In genomic region chr5:147186001-147186431, GRCm38 (mm10) we compare ENCODE assay signal across 8 mouse cellular contexts. TPM values are rescaled to one million over a fixed set of nuclear protein-coding genes. Genes with fewer than 3 reads are reported as not detected.
A peak's percentile ranks its signal among the peaks of the same experiment; 100 is the strongest.
DNase-seq lines count a peak whose midpoint lies in the region; ATAC-seq and TF ChIP-seq lines count a peak whose summit lies in the region.

No protein-coding gene starts in this region.

- DNase-seq in kidney, adult 18-20 months, result peak; percentile 20
- DNase-seq in kidney, adult 9 months, result no peak
- peak; percentile 59 for DNase-seq in NIH3T3 (ENCODE audit: low read depth)
- DNase-seq in hindbrain, postnatal 0 days (ENCODE audit: low spot score), result peak; percentile 62
- DNase-seq in gastrocnemius, postnatal 14 days, result no peak

- H3K27me3 ChIP-seq in embryonic facial prominence, embryonic 15.5 days, result peaks cover 79% of the 10 kb centered on the region
- peaks cover 44% of the 10 kb centered on the region for H3K27me3 ChIP-seq in hindbrain, postnatal 0 days (ENCODE audit: insufficient read depth, low read length)
- peaks cover 69% of the 10 kb centered on the region for H3K27me3 ChIP-seq in lung, embryonic 16.5 days (ENCODE audit: control insufficient read depth, insufficient read depth, low read depth, low read length)
- peaks cover 54% of the 10 kb centered on the region for H3K27me3 ChIP-seq in small intestine, adult 2 months (ENCODE audit: control insufficient read depth, insufficient read depth, low read length)

- no peaks in the 10 kb centered on the region for H3K36me3 ChIP-seq in embryonic facial prominence, embryonic 15.5 days
- no peaks in the 10 kb centered on the region for H3K36me3 ChIP-seq in hindbrain, postnatal 0 days (ENCODE audit: insufficient read depth, low read length)
- no peaks in the 10 kb centered on the region for H3K36me3 ChIP-seq in lung, embryonic 16.5 days (ENCODE audit: control insufficient read depth, insufficient read depth, low read length)
- no peaks in the 10 kb centered on the region for H3K36me3 ChIP-seq in small intestine, adult 2 months (ENCODE audit: control insufficient read depth, insufficient read depth, low read length)

- H3K4me1 ChIP-seq in embryonic facial prominence, embryonic 15.5 days, result peaks cover 35% of the 10 kb centered on the region
- H3K4me1 ChIP-seq in hindbrain, postnatal 0 days (ENCODE audit: insufficient read depth, low read length), result 0 out of 2 replicates have a peak, but pooled peaks cover 6% of the 10 kb centered on the region
- H3K4me1 ChIP-seq in lung, embryonic 16.5 days (replicated peaks; ENCODE audit: control insufficient read depth, insufficient read depth, low read length), result peaks cover 8% of the 10 kb centered on the region
- H3K4me1 ChIP-seq in small intestine, adult 2 months (ENCODE audit: control insufficient read depth, insufficient read depth, insufficient read length, low read length), result peaks cover 19% of the 10 kb centered on the region

- TF ChIP-seq POLR2A in small intestine, adult 2 months (IDR thresholded peaks at IDR 0.05; ENCODE audit: low read depth, low read length), result no peak

- peak; percentile 19; the same call in 1 of the 2 replicates for TF ChIP-seq CTCF in hindbrain, postnatal 0 days (IDR thresholded peaks at IDR 0.05; ENCODE audit: low read depth)
- TF ChIP-seq CTCF in small intestine, adult 2 months (IDR thresholded peaks at IDR 0.05; ENCODE audit: extremely low read depth, insufficient read length, insufficient replicate concordance, low read depth, low read length), result no peak

- no peak overlapping the region for H3K9ac ChIP-seq in embryonic facial prominence, embryonic 15.5 days
- no peak overlapping the region for H3K9ac ChIP-seq in hindbrain, postnatal 0 days (replicated peaks; ENCODE audit: low read length)
- H3K9ac ChIP-seq in lung, embryonic 16.5 days (ENCODE audit: low read length), result no peak overlapping the region

- H3K4me2 ChIP-seq in embryonic facial prominence, embryonic 15.5 days (replicated peaks), result peak overlapping the region; percentile 44
- H3K4me2 ChIP-seq in hindbrain, postnatal 0 days (ENCODE audit: low read depth, low read length), result peak overlapping the region; percentile 54
- peak overlapping the region; percentile 32 for H3K4me2 ChIP-seq in lung, embryonic 16.5 days (ENCODE audit: low read depth, low read length)

- ATAC-seq in embryonic facial prominence, embryonic 15.5 days (ENCODE audit: insufficient number of reproducible peaks, low FRiP score, low TSS enrichment, low read depth), result no peak
- ATAC-seq in hindbrain, postnatal 0 days, result peak; percentile 38; the same call in 1 of the 2 replicates
- no peak for ATAC-seq in lung, embryonic 16.5 days (ENCODE audit: low read depth)

- WGBS in embryonic facial prominence, embryonic 15.5 days, result under 1% methylated on average over 26 of the region's 26 CpGs
- WGBS in hindbrain, postnatal 0 days, result under 1% methylated on average over 26 of the region's 26 CpGs
- WGBS in lung, embryonic 16.5 days, result 1% methylated on average over 25 of the region's 26 CpGs
- WGBS in small intestine, adult 2 months, result 2% methylated on average over 26 of the region's 26 CpGs

- H3K4me3 ChIP-seq in embryonic facial prominence, embryonic 15.5 days (replicated peaks), result peak overlapping the region; percentile 27
- peak overlapping the region; percentile 35; the same call in 1 of the 2 replicates for H3K4me3 ChIP-seq in hindbrain, postnatal 0 days (ENCODE audit: low read length)
- H3K4me3 ChIP-seq in lung, embryonic 16.5 days (ENCODE audit: low read length), result peak overlapping the region; percentile 25
- peak overlapping the region; percentile 37 for H3K4me3 ChIP-seq in small intestine, adult 2 months (ENCODE audit: low read depth, low read length)

- intact Hi-C loops in gastrocnemius, postnatal 14 days (cut with DNase I; ENCODE audit: low total_unique reads), result no loop called here

- H3K27ac ChIP-seq in embryonic facial prominence, embryonic 15.5 days (replicated peaks), result no peak overlapping the region
- no peak overlapping the region for H3K27ac ChIP-seq in hindbrain, postnatal 0 days
- H3K27ac ChIP-seq in lung, embryonic 16.5 days (ENCODE audit: low read length), result no peak overlapping the region
- H3K27ac ChIP-seq in small intestine, adult 2 months (ENCODE audit: insufficient read depth, low read depth, low read length), result no peak overlapping the region

- no peaks in the 10 kb centered on the region; the same call in 1 of the 2 replicates for H3K9me3 ChIP-seq in embryonic facial prominence, embryonic 15.5 days (replicated peaks)
- peaks cover 3% of the 10 kb centered on the region; the same call in 1 of the 2 replicates for H3K9me3 ChIP-seq in hindbrain, postnatal 0 days (ENCODE audit: low read length)
- no peaks in the 10 kb centered on the region for H3K9me3 ChIP-seq in lung, embryonic 16.5 days (ENCODE audit: control insufficient read depth, low read length)

RNA-seq across cellular contexts. Expression of gene Gsx1, which starts 2.5 kb away (rescaled TPM):
- polyA plus RNA-seq in embryonic facial prominence, embryonic 15.5 days (2015; fragmentation: Nextera tagmentation; extraction: Ambion mirVana), result not detected in 2 replicates
- total RNA-seq in hindbrain, postnatal 0 days (2014; rRNA removed), result 5.7 and 6.1 TPM in 2 replicates
- 1.9 TPM in 2 replicates for polyA plus RNA-seq in hindbrain, postnatal 0 days (2015; fragmentation: Nextera tagmentation; extraction: Ambion mirVana)
- polyA plus RNA-seq in lung, embryonic 16.5 days (2015; fragmentation: Nextera tagmentation; extraction: Ambion mirVana), result not detected in 2 replicates
- polyA plus RNA-seq in small intestine, adult 2 months (2012; rRNA removed), result not detected in 2 replicates
- total RNA-seq in gastrocnemius, postnatal 14 days (2021), result not detected

Comparison
In these comparisons a context has a peak if more than half of its experiments do, and no peak if none do; other contexts are left out.
1. DNase-seq: peak in kidney, adult 18-20 months (single experiment), NIH3T3 (single experiment) and hindbrain, postnatal 0 days (single experiment); none in kidney, adult 9 months (single experiment) and gastrocnemius, postnatal 14 days (single experiment).
2. Peak in every context shown above with its lines, with median percentiles within 50 percentile points of each other: H3K4me2 ChIP-seq and H3K4me3 ChIP-seq.